In genomic region chr1:105990911-105991761, GRCm38 (mm10) we compare ENCODE assay signal across 8 mouse cellular contexts. TPM values are rescaled to one million over a fixed set of nuclear protein-coding genes. Genes with fewer than 3 reads are reported as not detected.
DNase-seq lines count a peak whose midpoint lies in the region; ATAC-seq and TF ChIP-seq lines count a peak whose summit lies in the region.

No protein-coding gene starts in this region.

- peak overlapping the region; percentile 99 for H3K4me2 ChIP-seq in embryonic facial prominence, embryonic 14.5 days (ENCODE audit: low read depth, low read length)
- H3K4me2 ChIP-seq in kidney, embryonic 15.5 days: peak overlapping the region; percentile 94
- peak overlapping the region; percentile 97 for H3K4me2 ChIP-seq in liver, embryonic 11.5 days
- peak overlapping the region; percentile 97 for H3K4me2 ChIP-seq in myocyte (ENCODE audit: low read depth)

- peak; percentile 26 for ATAC-seq in embryonic facial prominence, embryonic 14.5 days (ENCODE audit: low read depth)
- peak; percentile 36 for ATAC-seq in kidney, embryonic 15.5 days (replicated peaks; ENCODE audit: low FRiP score)
- ATAC-seq in liver, embryonic 11.5 days (replicated peaks; ENCODE audit: low FRiP score): peak; percentile 6; the same call in 1 of the 2 replicates

- peak overlapping the region; percentile 92 for H3K4me3 ChIP-seq in bone marrow, adult 2 months (replicated peaks; ENCODE audit: control insufficient read depth, low read depth, low read length)
- H3K4me3 ChIP-seq in embryonic facial prominence, embryonic 14.5 days (ENCODE audit: low read depth, low read length): peak overlapping the region; percentile 80
- peak overlapping the region; percentile 87 for H3K4me3 ChIP-seq in heart, embryonic 10.5 days
- H3K4me3 ChIP-seq in kidney, embryonic 15.5 days (replicated peaks): peak overlapping the region; percentile 91
- H3K4me3 ChIP-seq in liver, embryonic 11.5 days (ENCODE audit: low read depth, low read length): peak overlapping the region; percentile 73
- peak overlapping the region; percentile 86 for H3K4me3 ChIP-seq in myocyte

- peak; percentile 81 for DNase-seq in CD4-positive, CD25-positive, alpha-beta regulatory T cell, adult 2 months (ENCODE audit: low read depth, low spot score)
- peak; percentile 74 for DNase-seq in embryonic facial prominence, embryonic 14.5 days (ENCODE audit: low spot score)
- DNase-seq in heart, embryonic 10.5 days (ENCODE audit: low spot score): peak; percentile 86
- peak; percentile 77 for DNase-seq in liver, embryonic 11.5 days (ENCODE audit: low spot score)
- DNase-seq in splenic B cell, adult 2 months (ENCODE audit: low read depth, low spot score): peak; percentile 73

- H3K9ac ChIP-seq in embryonic facial prominence, embryonic 14.5 days (ENCODE audit: low read depth, low read length): peak overlapping the region; percentile 79
- peak overlapping the region; percentile 89 for H3K9ac ChIP-seq in kidney, embryonic 15.5 days
- H3K9ac ChIP-seq in liver, embryonic 11.5 days (ENCODE audit: low read depth, low read length): peak overlapping the region; percentile 81

- TF ChIP-seq POLR2A in bone marrow, adult 2 months (IDR thresholded peaks at IDR 0.05; ENCODE audit: borderline replicate concordance, control insufficient read depth, low read depth, low read length): peak; percentile 45; the same call in 1 of the 2 replicates
- TF ChIP-seq POLR2A in myocyte (IDR thresholded peaks at IDR 0.05; ENCODE audit: insufficient read length, low read depth): peak; percentile 28

- TF ChIP-seq CTCF in bone marrow, adult 2 months (IDR thresholded peaks at IDR 0.05; ENCODE audit: control insufficient read depth, insufficient read depth, low read length): no peak

- no peaks in the 10 kb centered on the region for H3K27me3 ChIP-seq in embryonic facial prominence, embryonic 14.5 days (replicated peaks; ENCODE audit: control insufficient read depth, insufficient read depth, low read length)
- H3K27me3 ChIP-seq in heart, embryonic 10.5 days (ENCODE audit: insufficient read depth, poor library complexity, severe bottlenecking): no peaks in the 10 kb centered on the region
- H3K27me3 ChIP-seq in kidney, embryonic 15.5 days: no peaks in the 10 kb centered on the region
- no peaks in the 10 kb centered on the region for H3K27me3 ChIP-seq in liver, embryonic 11.5 days (replicated peaks; ENCODE audit: control insufficient read depth, insufficient read depth, low read length)
- H3K27me3 ChIP-seq in myocyte (ENCODE audit: control insufficient read depth, insufficient read depth, insufficient read length): no peaks in the 10 kb centered on the region
- H3K27me3 ChIP-seq in splenic B cell, adult 2 months (ENCODE audit: control insufficient read depth, insufficient read depth, low read length, poor library complexity, severe bottlenecking): no peaks in the 10 kb centered on the region

- H3K4me1 ChIP-seq in bone marrow, adult 2 months (ENCODE audit: control insufficient read depth, insufficient read depth, low read length): peaks cover 4% of the 10 kb centered on the region
- H3K4me1 ChIP-seq in embryonic facial prominence, embryonic 14.5 days (ENCODE audit: control insufficient read depth, insufficient read depth, low read length): peaks cover 35% of the 10 kb centered on the region
- peaks cover 35% of the 10 kb centered on the region for H3K4me1 ChIP-seq in heart, embryonic 10.5 days
- peaks cover 47% of the 10 kb centered on the region for H3K4me1 ChIP-seq in kidney, embryonic 15.5 days
- H3K4me1 ChIP-seq in liver, embryonic 11.5 days (replicated peaks; ENCODE audit: control insufficient read depth, insufficient read depth, low read length): peaks cover 16% of the 10 kb centered on the region

- no peaks in the 10 kb centered on the region for H3K36me3 ChIP-seq in embryonic facial prominence, embryonic 14.5 days (ENCODE audit: control insufficient read depth, insufficient read depth, low read length)
- no peaks in the 10 kb centered on the region for H3K36me3 ChIP-seq in heart, embryonic 10.5 days
- H3K36me3 ChIP-seq in kidney, embryonic 15.5 days: no peaks in the 10 kb centered on the region
- H3K36me3 ChIP-seq in liver, embryonic 11.5 days (ENCODE audit: control insufficient read depth, insufficient read depth, low read length): no peaks in the 10 kb centered on the region
- H3K36me3 ChIP-seq in myocyte (ENCODE audit: control insufficient read depth, insufficient read depth): no peaks in the 10 kb centered on the region
- H3K36me3 ChIP-seq in splenic B cell, adult 2 months (ENCODE audit: control insufficient read depth, insufficient read depth, low read length, poor library complexity, severe bottlenecking): no peaks in the 10 kb centered on the region

- 8% methylated on average over 104 of the region's 104 CpGs for WGBS in bone marrow, adult 2 months
- WGBS in embryonic facial prominence, embryonic 14.5 days: under 1% methylated on average over 49 of the region's 104 CpGs
- WGBS in heart, embryonic 10.5 days: 4% methylated on average over 104 of the region's 104 CpGs
- whole genome bisulfite sequencing in kidney, embryonic 15.5 days: under 1% methylated on average over 88 of the region's 104 CpGs
- under 1% methylated on average over 103 of the region's 104 CpGs for WGBS in liver, embryonic 11.5 days

- peak overlapping the region; percentile 82 for H3K27ac ChIP-seq in bone marrow, adult 2 months (ENCODE audit: control insufficient read depth, insufficient read depth, low read depth, low read length, poor library complexity)
- H3K27ac ChIP-seq in embryonic facial prominence, embryonic 14.5 days (replicated peaks; ENCODE audit: low read depth, low read length): peak overlapping the region; percentile 95
- peak overlapping the region; percentile 96 for H3K27ac ChIP-seq in heart, embryonic 10.5 days
- peak overlapping the region; percentile 98 for H3K27ac ChIP-seq in kidney, embryonic 15.5 days
- peak overlapping the region; percentile 98 for H3K27ac ChIP-seq in liver, embryonic 11.5 days (ENCODE audit: low read depth, low read length)

- H3K9me3 ChIP-seq in embryonic facial prominence, embryonic 14.5 days (ENCODE audit: control insufficient read depth, low read length): no peaks in the 10 kb centered on the region
- H3K9me3 ChIP-seq in heart, embryonic 10.5 days: no peaks in the 10 kb centered on the region
- no peaks in the 10 kb centered on the region for H3K9me3 ChIP-seq in kidney, embryonic 15.5 days (replicated peaks)
- H3K9me3 ChIP-seq in liver, embryonic 11.5 days (ENCODE audit: control insufficient read depth, low read length): no peaks in the 10 kb centered on the region

- peaks cover 65% of the 10 kb centered on the region for H3K79me2 ChIP-seq in myocyte (ENCODE audit: control insufficient read depth, insufficient read depth)

- peak overlapping the region; percentile 78 for H3ac ChIP-seq in myocyte (ENCODE audit: control insufficient read depth, insufficient read length)

TF ChIP-seq in myocyte, 11 proteins besides CTCF, POLR2A, EP300 and RAD21:
- TF ChIP-seq MYOG (IDR thresholded peaks at IDR 0.05; ENCODE audit: control insufficient read depth in 1 of 3, insufficient read depth in 1 of 3, insufficient read length in 2 of 3, low read depth in 2 of 3) (peak in 1 of 3 experiments; percentile 2), TCF12 (IDR thresholded peaks at IDR 0.05; ENCODE audit: insufficient read depth, poor library complexity, severe bottlenecking) (no peak)

RNA-seq across cellular contexts. Expression of gene Zcchc2, which starts 0.9 kb away (rescaled TPM):
- polyA plus RNA-seq in bone marrow, adult 2 months (2011; ENCODE audit: insufficient read depth, insufficient read length, low replicate concordance, missing spikeins): 4.3 and 8.1 TPM in 2 replicates
- polyA plus RNA-seq in embryonic facial prominence, embryonic 14.5 days (2014; fragmentation: Nextera tagmentation; extraction: Ambion mirVana): 2.8 TPM in 2 replicates
- 1.8 and 2.4 TPM in 2 replicates for polyA plus RNA-seq in heart, embryonic 10.5 days (2016; fragmentation: Nextera tagmentation; extraction: Ambion mirVana)
- polyA plus RNA-seq in kidney, embryonic 15.5 days (2015; fragmentation: Nextera tagmentation; extraction: Ambion mirVana): 3.1 and 3.2 TPM in 2 replicates
- polyA plus RNA-seq in liver, embryonic 11.5 days (2014; fragmentation: Nextera tagmentation; extraction: Ambion mirVana): 3.4 and 3.9 TPM in 2 replicates
- polyA plus RNA-seq in myocyte (2012; fragmentation: generic; extraction: Trizol): 4.7 TPM

Comparison
In these comparisons a context has a peak if more than half of its experiments do, and no peak if none do; other contexts are left out.
1. Peak in every context shown above with its lines: DNase-seq, ATAC-seq, H3K4me3 ChIP-seq and H3K27ac ChIP-seq.